Mouse (Mus musculus) ovary, postnatal 36 days (tissue): ENCODE results near the gene Scaf4.
"Not testable (repeated sequence)": the region's sequence is repeated elsewhere in the genome, so short reads cannot be mapped to it uniquely, and the experiment has no call there.

Source experiments
- DNase-seq: peaks from one replicate; pipeline ENCODE4 v3.0.0; 2022; ENCODE audit warnings: low spot score, mixed read lengths

The Scaf4 gene

GRCm38 (mm10) chr16:90290962-90291361, 6.7 kb upstream of the Scaf4 start:
- no peak for DNase-seq

GRCm38 (mm10) chr16:90284916-90285315, 613 bp upstream of the Scaf4 start:
- no peak for DNase-seq

GRCm38 (mm10) chr16:90283266-90283904, 918 bp downstream of the Scaf4 start:
- DNase-seq, result peak; percentile 57

GRCm38 (mm10) chr16:90282620-90283265, 1.6 kb downstream of the Scaf4 start:
- DNase-seq, result no peak

GRCm38 (mm10) chr16:90281406-90281805, 2.9 kb downstream of the Scaf4 start:
- DNase-seq, result no peak

GRCm38 (mm10) chr16:90280989-90281388, 3.3 kb downstream of the Scaf4 start:
- no peak for DNase-seq

- no peak for DNase-seq
Measured at GRCm38 (mm10) chr16:90280515-90280914, 3.8 kb downstream of the Scaf4 start.

- no peak for DNase-seq
Measured at GRCm38 (mm10) chr16:90279058-90279457, 5.2 kb downstream of the Scaf4 start.

GRCm38 (mm10) chr16:90275521-90275920, 8.8 kb downstream of the Scaf4 start:
- no peak for DNase-seq

- no peak for DNase-seq
Measured at GRCm38 (mm10) chr16:90266581-90266980, 17.7 kb downstream of the Scaf4 start.

GRCm38 (mm10) chr16:90265106-90265505, 19.2 kb downstream of the Scaf4 start:
- DNase-seq, result no peak

GRCm38 (mm10) chr16:90264021-90264420, 20.3 kb downstream of the Scaf4 start:
- DNase-seq, result no peak

GRCm38 (mm10) chr16:90261791-90262190, 22.5 kb downstream of the Scaf4 start:
- DNase-seq, result no peak

GRCm38 (mm10) chr16:90260097-90260496, 24.2 kb downstream of the Scaf4 start:
- DNase-seq, result no peak

- no peak for DNase-seq
Measured at GRCm38 (mm10) chr16:90259623-90260022, 24.7 kb downstream of the Scaf4 start.

- DNase-seq, result no peak
Measured at GRCm38 (mm10) chr16:90258950-90259349, 25.4 kb downstream of the Scaf4 start.

GRCm38 (mm10) chr16:90252521-90252920, 31.8 kb downstream of the Scaf4 start:
- no peak for DNase-seq

GRCm38 (mm10) chr16:90251256-90251655, 33.0 kb downstream of the Scaf4 start:
- DNase-seq, result not testable (repeated sequence)

GRCm38 (mm10) chr16:90250099-90250498, 34.2 kb downstream of the Scaf4 start:
- no peak for DNase-seq

GRCm38 (mm10) chr16:90242426-90243304, 41.6 kb downstream of the Scaf4 start:
- DNase-seq, result no peak

- no peak for DNase-seq
Measured at GRCm38 (mm10) chr16:90241875-90242274, 42.4 kb downstream of the Scaf4 start.

GRCm38 (mm10) chr16:90239128-90239746, 45.1 kb downstream of the Scaf4 start:
- DNase-seq, result no peak
